Mouse (Mus musculus): ENCODE measurements at regions not wholly inside any gene's neighbourhood (a gene's known extent, or its start where the extent isn't known, plus 50 kb on each side); places are given as distances from the start of the nearest gene placed in this dataset.

GRCm38 (mm10) chr15:31869100-31869499, 267.4 kb downstream of the Fam173b start:
- Histone ChIP-seq H3K9ac (no peak overlapping the region), H3K9me3 (replicated peaks) (no peaks in the 10 kb centered on the region), H3K27ac (no peak overlapping the region), H3K4me1 (no peaks in the 10 kb centered on the region), H3K4me3 (no peak overlapping the region), H3K4me2 (no peak overlapping the region), H3K36me3 (no peaks in the 10 kb centered on the region), H3K27me3 (replicated peaks) (no peaks in the 10 kb centered on the region)
- no peak for ATAC-seq
- 65% methylated on average over 3 of the region's 3 CpGs for WGBS (ENCODE audit: insufficient replicate concordance)

DNA sequence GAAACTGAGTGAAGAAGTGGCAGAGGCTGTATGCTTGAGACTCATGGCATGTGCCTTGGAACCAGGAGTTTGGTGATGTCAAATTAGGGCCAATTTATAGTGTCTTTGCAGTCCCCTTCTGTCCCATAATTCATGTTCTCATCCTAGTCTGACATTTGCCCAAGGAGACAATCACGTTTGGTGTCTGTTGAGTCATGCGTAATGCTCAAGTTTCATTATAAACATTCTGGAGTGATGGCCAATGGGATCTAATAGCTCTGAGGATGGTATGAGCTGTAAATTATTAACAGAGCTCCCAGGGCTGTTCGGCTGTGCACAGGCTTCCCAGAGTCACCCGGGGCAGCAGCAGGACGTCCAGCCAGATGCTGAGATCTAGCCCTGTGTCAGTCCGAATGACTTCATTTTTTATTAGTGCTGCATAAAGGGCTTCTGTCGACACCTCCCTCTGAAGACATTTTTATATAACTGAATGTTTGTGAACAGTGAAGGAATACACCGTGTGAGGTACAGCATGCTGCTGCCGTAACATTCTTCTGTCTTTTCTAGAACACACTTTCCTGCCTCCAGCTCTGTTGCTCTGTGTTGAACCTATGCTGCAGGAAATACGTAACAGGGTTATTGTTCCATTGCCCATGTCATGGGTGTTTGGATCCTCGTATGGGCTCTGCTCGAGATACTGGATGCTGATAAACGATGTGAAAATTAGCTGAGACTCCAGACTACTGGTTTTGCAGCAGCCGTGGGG, 268.2 kb downstream of the Fam173b start:
- no peaks in the 10 kb centered on the region for H3K9me3 ChIP-seq (replicated peaks)
- ATAC-seq, result no peak
- no peak overlapping the region for H3K27ac ChIP-seq

DNA sequence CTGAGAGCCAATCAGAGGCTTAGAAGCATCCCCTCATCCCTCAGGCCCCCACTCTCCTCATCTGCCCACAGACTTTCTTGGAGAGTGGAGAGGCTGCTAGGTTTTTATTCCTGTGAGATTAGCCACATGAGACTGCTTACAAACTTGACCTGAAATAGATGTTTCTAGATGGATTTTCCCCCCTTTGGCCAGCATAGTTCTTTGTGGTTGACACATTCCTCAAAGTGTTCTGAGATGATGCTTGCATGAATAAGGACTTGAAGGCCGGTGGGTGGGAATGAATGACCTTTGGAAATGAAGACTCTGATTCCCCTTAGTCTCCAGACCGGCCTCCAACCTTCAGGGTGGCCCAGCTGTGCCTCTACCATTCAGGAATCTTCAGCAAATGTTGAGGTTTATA, 273.8 kb downstream of the Fam173b start:
- H3K9me3 ChIP-seq (replicated peaks), result no peaks in the 10 kb centered on the region
- no peaks in the 10 kb centered on the region for H3K36me3 ChIP-seq
- no peak overlapping the region for H3K9ac ChIP-seq
- H3K4me1 ChIP-seq, result no peaks in the 10 kb centered on the region
- no peaks in the 10 kb centered on the region for H3K27me3 ChIP-seq (replicated peaks)
- no peak overlapping the region for H3K4me2 ChIP-seq
- no peak for ATAC-seq
- no peak overlapping the region for H3K4me3 ChIP-seq
- WGBS (ENCODE audit: insufficient replicate concordance), result 56% methylated on average over 2 of the region's 2 CpGs
- H3K27ac ChIP-seq, result no peak overlapping the region

More for the DNA sequence above, 268.2 kb downstream of the Fam173b start:
- H3K9ac ChIP-seq, result no peak overlapping the region
- WGBS (ENCODE audit: insufficient replicate concordance), result 66% methylated on average over 14 of the region's 14 CpGs
- H3K4me2 ChIP-seq, result no peak overlapping the region
- no peaks in the 10 kb centered on the region for H3K36me3 ChIP-seq
- H3K4me1 ChIP-seq, result no peaks in the 10 kb centered on the region
- no peaks in the 10 kb centered on the region for H3K27me3 ChIP-seq (replicated peaks)
- no peak overlapping the region for H3K4me3 ChIP-seq

- H3K4me2 ChIP-seq, result no peak overlapping the region
- no peak for ATAC-seq
- H3K9me3 ChIP-seq (replicated peaks), result no peaks in the 10 kb centered on the region
- 76% methylated on average over 9 of the region's 9 CpGs for WGBS (ENCODE audit: insufficient replicate concordance)
- no peaks in the 10 kb centered on the region for H3K27me3 ChIP-seq (replicated peaks)
- no peak overlapping the region for H3K4me3 ChIP-seq
- no peaks in the 10 kb centered on the region for H3K4me1 ChIP-seq
- no peaks in the 10 kb centered on the region for H3K36me3 ChIP-seq
- no peak overlapping the region for H3K9ac ChIP-seq
- H3K27ac ChIP-seq, result no peak overlapping the region
Measured at GRCm38 (mm10) chr15:31880479-31880878, 278.8 kb downstream of the Fam173b start.

DNA sequence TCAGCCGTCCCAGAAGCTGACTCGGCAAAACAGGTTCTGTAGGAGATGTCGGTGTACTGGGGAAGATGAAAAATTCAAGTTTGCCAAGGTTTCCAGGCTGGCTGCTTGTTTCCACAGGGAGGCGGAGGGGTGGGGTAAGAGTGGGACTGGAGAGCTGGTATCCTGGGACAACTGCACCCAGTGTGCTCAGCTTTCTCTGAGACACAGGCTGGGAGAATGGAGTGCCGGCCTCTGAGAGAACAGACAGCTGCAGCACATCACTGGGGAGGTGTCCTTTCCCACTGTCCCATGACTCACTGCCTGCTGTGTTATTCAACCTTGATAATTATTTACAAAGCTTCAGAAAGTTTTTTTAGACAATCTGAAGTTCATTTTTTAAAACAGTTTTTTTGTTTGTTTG, 280.7 kb downstream of the Fam173b start:
- Histone ChIP-seq H3K27me3 (replicated peaks) (no peaks in the 10 kb centered on the region), H3K4me2 (no peak overlapping the region), H3K4me3 (no peak overlapping the region), H3K27ac (no peak overlapping the region), H3K36me3 (no peaks in the 10 kb centered on the region), H3K9ac (no peak overlapping the region), H3K4me1 (no peaks in the 10 kb centered on the region), H3K9me3 (replicated peaks) (no peaks in the 10 kb centered on the region)
- 65% methylated on average over 5 of the region's 5 CpGs for WGBS (ENCODE audit: insufficient replicate concordance)
- no peak for ATAC-seq

DNA sequence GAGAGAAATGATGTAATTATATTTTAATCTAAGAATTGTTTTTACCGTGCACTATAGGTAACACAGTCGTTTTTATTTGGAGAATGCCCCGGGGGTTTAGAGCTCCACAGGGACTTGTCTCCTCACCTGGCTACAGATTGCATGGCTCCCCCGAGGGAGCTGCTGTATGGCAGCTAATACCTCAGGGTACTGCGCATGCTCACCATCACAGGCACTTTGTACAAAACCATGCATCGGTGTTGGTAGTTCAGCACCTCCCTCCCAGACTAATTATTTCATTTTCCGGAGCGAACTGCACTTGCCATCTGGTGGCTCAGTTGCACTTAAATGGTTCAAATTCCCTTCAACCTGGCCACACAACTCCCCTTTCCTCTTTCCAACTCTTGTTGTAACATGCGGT, 281.9 kb downstream of the Fam173b start:
- no peak overlapping the region for H3K4me3 ChIP-seq
- no peak overlapping the region for H3K4me2 ChIP-seq
- no peak for ATAC-seq
- no peaks in the 10 kb centered on the region for H3K27me3 ChIP-seq (replicated peaks)
- H3K4me1 ChIP-seq, result no peaks in the 10 kb centered on the region
- no peak overlapping the region for H3K27ac ChIP-seq
- 74% methylated on average over 9 of the region's 9 CpGs for WGBS (ENCODE audit: insufficient replicate concordance)
- H3K9ac ChIP-seq, result no peak overlapping the region
- no peaks in the 10 kb centered on the region for H3K9me3 ChIP-seq (replicated peaks)
- no peaks in the 10 kb centered on the region for H3K36me3 ChIP-seq

GRCm38 (mm10) chr15:31898904-31899650, 278.0 kb upstream of the Tas2r119 start:
- Histone ChIP-seq H3K27ac (no peak overlapping the region), H3K27me3 (replicated peaks) (no peaks in the 10 kb centered on the region), H3K4me1 (no peaks in the 10 kb centered on the region), H3K4me3 (no peak overlapping the region), H3K36me3 (no peaks in the 10 kb centered on the region), H3K9me3 (replicated peaks) (no peaks in the 10 kb centered on the region), H3K9ac (no peak overlapping the region), H3K4me2 (no peak overlapping the region)
- WGBS (ENCODE audit: insufficient replicate concordance), result 76% methylated on average over 13 of the region's 13 CpGs
- ATAC-seq, result no peak

DNA sequence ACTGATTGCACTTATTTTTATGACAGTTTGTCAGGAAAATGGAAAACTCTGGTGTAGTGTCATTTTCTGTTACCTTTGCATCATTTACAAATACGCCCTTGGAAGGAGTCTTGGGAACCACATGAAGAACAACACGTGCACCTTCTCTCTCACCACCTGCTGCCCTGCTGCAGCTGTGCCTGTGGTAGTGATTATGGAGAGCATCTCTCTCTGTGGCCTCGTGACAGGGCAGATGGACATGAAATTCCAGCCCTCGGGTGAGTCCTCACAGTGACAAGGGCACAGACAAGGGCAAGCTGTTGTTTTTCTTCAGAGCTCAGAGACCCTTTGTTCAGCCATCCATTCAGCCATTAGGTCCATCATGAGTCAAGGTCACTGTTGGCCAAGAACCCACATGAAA, 276.8 kb upstream of the Tas2r119 start:
- WGBS (ENCODE audit: insufficient replicate concordance), result 50% methylated on average over 4 of the region's 4 CpGs
- Histone ChIP-seq H3K27me3 (replicated peaks) (no peaks in the 10 kb centered on the region), H3K27ac (no peak overlapping the region), H3K9ac (no peak overlapping the region), H3K36me3 (no peaks in the 10 kb centered on the region), H3K4me3 (no peak overlapping the region), H3K4me1 (no peaks in the 10 kb centered on the region), H3K9me3 (replicated peaks) (no peaks in the 10 kb centered on the region), H3K4me2 (no peak overlapping the region)
- no peak for ATAC-seq

DNA sequence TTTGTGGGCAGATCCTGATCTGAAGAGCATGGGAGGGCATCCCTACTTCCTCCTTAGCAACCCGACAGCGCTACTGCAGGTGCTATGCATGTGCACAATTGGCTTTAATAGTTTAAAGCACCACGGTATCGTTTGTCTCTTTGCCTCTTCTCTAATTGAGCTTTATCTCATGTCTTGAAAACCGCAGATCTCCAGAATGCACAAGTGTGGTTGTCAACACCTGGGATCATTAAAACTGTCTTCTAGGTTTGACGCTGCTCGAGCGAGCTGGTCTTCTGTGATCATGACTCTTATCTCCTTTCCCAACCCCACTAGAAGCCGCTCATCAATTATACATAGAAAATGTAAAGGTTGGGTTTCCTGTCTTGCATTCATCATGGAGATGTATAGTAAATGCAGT, 268.7 kb upstream of the Tas2r119 start:
- ATAC-seq, result no peak
- Histone ChIP-seq H3K4me1 (no peaks in the 10 kb centered on the region), H3K9me3 (replicated peaks) (no peaks in the 10 kb centered on the region), H3K36me3 (no peaks in the 10 kb centered on the region), H3K9ac (no peak overlapping the region), H3K4me3 (no peak overlapping the region), H3K27ac (no peak overlapping the region), H3K27me3 (replicated peaks) (no peaks in the 10 kb centered on the region), H3K4me2 (no peak overlapping the region)
- WGBS (ENCODE audit: insufficient replicate concordance), result 67% methylated on average over 9 of the region's 9 CpGs

DNA sequence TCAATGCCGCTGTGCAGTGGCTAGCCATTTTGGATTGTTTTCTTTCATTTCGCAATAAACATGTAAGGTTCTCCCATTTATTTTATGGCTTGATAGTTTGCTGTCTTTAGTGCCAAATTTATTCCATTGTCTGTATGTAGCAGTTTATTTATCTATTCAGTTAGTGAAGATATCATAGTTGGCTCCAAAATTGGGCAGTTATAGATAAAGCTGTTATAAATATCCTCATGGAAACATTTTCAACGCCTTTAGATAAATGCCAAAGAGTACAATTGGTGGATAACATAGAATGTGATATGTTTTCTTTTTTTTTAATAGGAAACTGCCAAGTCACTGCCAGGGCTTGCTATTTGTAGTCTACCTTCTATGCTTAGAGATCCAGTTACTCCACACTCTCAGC, 265.1 kb upstream of the Tas2r119 start:
- Histone ChIP-seq H3K27ac (no peak overlapping the region), H3K4me1 (no peaks in the 10 kb centered on the region), H3K27me3 (replicated peaks) (no peaks in the 10 kb centered on the region), H3K9me3 (replicated peaks) (no peaks in the 10 kb centered on the region), H3K9ac (no peak overlapping the region), H3K4me2 (no peak overlapping the region), H3K36me3 (no peaks in the 10 kb centered on the region), H3K4me3 (no peak overlapping the region)
- WGBS (ENCODE audit: insufficient replicate concordance), result 71% methylated on average over 3 of the region's 3 CpGs
- ATAC-seq, result no peak

DNA sequence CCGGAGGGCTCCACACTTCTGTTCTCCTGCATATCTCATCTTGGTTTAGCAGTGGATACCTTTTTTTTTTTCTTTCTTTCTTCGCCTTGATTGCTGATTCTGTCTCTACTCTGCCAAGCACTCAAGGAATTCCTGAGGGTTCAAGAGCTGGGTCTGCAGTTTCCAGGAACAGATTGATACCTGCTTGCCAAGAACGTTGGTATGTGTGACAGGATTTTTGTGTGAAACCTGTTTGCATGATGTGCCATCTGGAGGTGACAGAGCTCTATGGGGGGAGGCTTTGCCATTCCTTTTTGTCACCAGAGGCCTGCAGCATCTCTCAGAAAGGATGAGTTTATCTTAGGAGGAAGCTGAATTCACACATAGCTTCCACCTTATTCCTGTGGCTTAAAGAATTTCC, 255.6 kb upstream of the Tas2r119 start:
- 40% methylated on average over 3 of the region's 3 CpGs for WGBS (ENCODE audit: insufficient replicate concordance)
- no peak overlapping the region for H3K27ac ChIP-seq
- H3K27me3 ChIP-seq (replicated peaks), result no peaks in the 10 kb centered on the region
- H3K4me3 ChIP-seq, result no peak overlapping the region
- ATAC-seq, result no peak
- no peak overlapping the region for H3K4me2 ChIP-seq
- no peaks in the 10 kb centered on the region for H3K36me3 ChIP-seq
- no peaks in the 10 kb centered on the region for H3K4me1 ChIP-seq
- H3K9me3 ChIP-seq (replicated peaks), result 0 out of 2 replicates have a peak, but pooled peaks cover 3% of the 10 kb centered on the region
- no peak overlapping the region for H3K9ac ChIP-seq

GRCm38 (mm10) chr15:31960301-31960700, 216.8 kb upstream of the Tas2r119 start:
- ATAC-seq, result no peak
- H3K27ac ChIP-seq, result no peak overlapping the region
- H3K36me3 ChIP-seq, result no peaks in the 10 kb centered on the region
- no peak overlapping the region for H3K9ac ChIP-seq
- no peaks in the 10 kb centered on the region for H3K4me1 ChIP-seq
- no peaks in the 10 kb centered on the region for H3K27me3 ChIP-seq (replicated peaks)
- H3K9me3 ChIP-seq (replicated peaks), result no peaks in the 10 kb centered on the region
- no peak overlapping the region for H3K4me2 ChIP-seq
- no peak overlapping the region for H3K4me3 ChIP-seq
- 54% methylated on average over 4 of the region's 4 CpGs for WGBS (ENCODE audit: insufficient replicate concordance)

Data from liver, embryonic 12.5 days (tissue).